Mouse (Mus musculus) CH12.LX (cell line): ENCODE results near the gene Tapbpl. TPM values are rescaled to one million over a fixed set of nuclear protein-coding genes. Genes with fewer than 3 reads are reported as not detected.
"Not testable (repeated sequence)": the region's sequence is repeated elsewhere in the genome, so short reads cannot be mapped to it uniquely, and the experiment has no call there.

Source experiments
- DNase-seq: peaks from one replicate; pipeline ENCODE4 v3.0.0-alpha.2; 2013; ENCODE audit errors: extremely low read depth
- H3K27ac ChIP-seq: 2 replicates; pipeline ENCODE4 v1.5.1; 2012; ENCODE audit warnings: low read depth, mild to moderate bottlenecking, control low read depth, moderate library complexity; ENCODE audit not compliant: insufficient read depth
- H3K27me3 ChIP-seq: replicated peaks from 2 replicates; pipeline ENCODE3; 2012; ENCODE audit warnings: inconsistent platforms
- H3K36me3 ChIP-seq, 2 experiments: replicated peaks in 1 of 2; 2 replicates each; pipeline versions ENCODE3 to v1.6.1; 2012; ENCODE audit warnings: inconsistent platforms in 1 of 2, low read length in 1 of 2, mild to moderate bottlenecking in 1 of 2, mixed read lengths in 1 of 2, moderate library complexity in 1 of 2; ENCODE audit not compliant: control insufficient read depth in 1 of 2, insufficient read depth in 1 of 2
- H3K4me1 ChIP-seq, 2 experiments: 2 replicates each; pipeline ENCODE4 v1.6.1; 2012; ENCODE audit warnings: inconsistent platforms in 1 of 2, moderate library complexity in 1 of 2; ENCODE audit not compliant: insufficient read depth in 2 of 2, control insufficient read depth in 1 of 2
- H3K4me2 ChIP-seq: 2 replicates; pipeline ENCODE4 v1.6.1; 2012; ENCODE audit warnings: low read depth, mild to moderate bottlenecking, control low read depth; ENCODE audit not compliant: poor library complexity, insufficient read depth, severe bottlenecking
- H3K4me3 ChIP-seq, 3 experiments: fragments of 150-350 bp in 1 of 3; sonication (generic) in 1 of 3; replicated peaks in 1 of 3; 2 replicates each; pipeline versions ENCODE3 to v1.5.1; 2011 to 2012; ENCODE audit warnings: low read depth in 2 of 3, low read length in 2 of 3, mild to moderate bottlenecking in 2 of 3, moderate library complexity in 2 of 3, control low read depth in 1 of 3, improper control_type of control experiment in 1 of 3, inconsistent platforms in 1 of 3, mixed read lengths in 1 of 3; ENCODE audit not compliant: poor library complexity in 1 of 3
- H3K79me2 ChIP-seq: replicated peaks from 2 replicates; pipeline ENCODE4 v1.6.1; 2012; ENCODE audit warnings: mild to moderate bottlenecking, moderate library complexity; ENCODE audit not compliant: control insufficient read depth, poor library complexity, insufficient read depth, severe bottlenecking; ENCODE audit errors: extremely low read depth
- H3K9ac ChIP-seq: 2 replicates; pipeline ENCODE4 v1.6.1; 2012; ENCODE audit warnings: low read depth, mild to moderate bottlenecking, control low read depth, moderate library complexity; ENCODE audit not compliant: insufficient read depth
- H3K9me3 ChIP-seq: replicated peaks from 2 replicates; pipeline ENCODE3; 2012; ENCODE audit warnings: low read length, inconsistent platforms, mixed read lengths
- BHLHE40 ChIP-seq: IDR thresholded peaks from 2 replicates; pipeline ENCODE4 v1.6.1; 2011; ENCODE audit warnings: mild to moderate bottlenecking, low read depth, low read length, improper control_type of control experiment
- CTCF ChIP-seq, 2 experiments: IDR thresholded peaks in 1 of 2; conservative IDR thresholded peaks in 1 of 2; 2 replicates each; pipeline ENCODE4 v1.5.1; 2011 to 2012; ENCODE audit warnings: low read depth in 2 of 2, low read length in 2 of 2, improper control_type of control experiment in 1 of 2, inconsistent platforms in 1 of 2, mild to moderate bottlenecking in 1 of 2, moderate library complexity in 1 of 2
- E2F4 ChIP-seq: IDR thresholded peaks from 2 replicates; pipeline ENCODE4 v1.6.1; 2011; ENCODE audit warnings: low read depth, low read length, improper control_type of control experiment; ENCODE audit not compliant: insufficient replicate concordance
- ETS1 ChIP-seq: conservative IDR thresholded peaks from 2 replicates; pipeline ENCODE4 v1.6.1; 2012; ENCODE audit warnings: low read depth, mild to moderate bottlenecking, inconsistent platforms, low read length, improper control_type of control experiment, moderate library complexity
- GABPA ChIP-seq: IDR thresholded peaks from 2 replicates; pipeline ENCODE4 v1.6.1; 2012; ENCODE audit warnings: low read depth, low read length, improper control_type of control experiment, inconsistent platforms; ENCODE audit not compliant: insufficient replicate concordance
- HCFC1 ChIP-seq: IDR thresholded peaks from 2 replicates; pipeline ENCODE4 v1.6.1; 2012; ENCODE audit warnings: low read depth, mild to moderate bottlenecking, inconsistent platforms, low read length, improper control_type of control experiment
- MAFK ChIP-seq: IDR thresholded peaks from 2 replicates; pipeline ENCODE4 v1.6.1; 2011; ENCODE audit warnings: low read length, improper control_type of control experiment; ENCODE audit not compliant: insufficient replicate concordance
- MAZ ChIP-seq: IDR thresholded peaks from 2 replicates; pipeline ENCODE4 v1.6.1; 2012; ENCODE audit warnings: low read depth, mild to moderate bottlenecking, inconsistent platforms, low read length, improper control_type of control experiment, moderate library complexity
- RCOR1 ChIP-seq: conservative IDR thresholded peaks from 2 replicates; pipeline ENCODE4 v1.6.1; 2012; ENCODE audit warnings: low read depth, mild to moderate bottlenecking, inconsistent platforms, low read length, improper control_type of control experiment
- USF2 ChIP-seq: conservative IDR thresholded peaks from 2 replicates; pipeline ENCODE4 v1.6.1; 2011; ENCODE audit warnings: low read depth, low read length, improper control_type of control experiment
- ZMIZ1 ChIP-seq: IDR thresholded peaks from 2 replicates; pipeline ENCODE4 v1.6.1; 2012; ENCODE audit warnings: low read depth, mild to moderate bottlenecking, inconsistent platforms, low read length, improper control_type of control experiment
- dilution Hi-C: fragments of 300-500 bp; cut with MboI; formaldehyde crosslinking; loops from 2 replicates; pipeline ENCODE4 v1.14.3; 2020; ENCODE audit warnings: low sequenced_read_pairs; ENCODE audit not compliant: extremely low pct_unique_long_range_greater_than_20kb, extremely low pct_ligation_motif_present
- in situ Hi-C: fragments of 300-500 bp; cut with MboI; formaldehyde crosslinking; loops from 3 replicates; pipeline ENCODE4 v1.14.3; 2019; ENCODE audit warnings: low sequenced_read_pairs, low pct_ligation_motif_present, low pct_unique_long_range_greater_than_20kb, mixed read lengths
- polyA plus RNA-seq: library from polyadenylated mRNA; unstranded; fragments of >175 nt; gene quantifications from 2 replicates; pipeline ENCODE4 v1.2.1, GENCODE M21; 2012; ENCODE audit warnings: low read depth; ENCODE audit not compliant: insufficient read length
- total RNA-seq, 2 experiments: library from RNA; depleted of rRNA; stranded (reverse); fragments of 300-350 nt in 1 of 2; fragments of >200 nt in 1 of 2; gene quantifications; 2 replicates each; pipeline ENCODE4 v1.2.3; 2012 to 2014

Gene Tapbpl
- total and polyA plus RNA-seq, 3 experiments: 16.7 to 19.4 (median 17.7) TPM

GRCm38 (mm10) chr6:125267469-125267868 is 35.8 kb upstream of the Tapbpl start:
- H3K4me1 ChIP-seq: peaks cover 4 to 12% of the 10 kb centered on the region in 2 experiments; a peak in 3 of 4 replicates

GRCm38 (mm10) chr6:125266600-125266999 is 34.9 kb upstream of the Tapbpl start:
- H3K27ac ChIP-seq, H3K79me2 ChIP-seq, H3K9ac ChIP-seq, dilution Hi-C loops, H3K4me1 ChIP-seq, DNase-seq, H3K4me3 ChIP-seq, H3K36me3 ChIP-seq, in situ Hi-C loops, H3K4me2 ChIP-seq, H3K9me3 ChIP-seq: not testable (repeated sequence)
- 0 out of 4 replicates have a peak, but pooled peaks of 1 of the 2 experiments have one; percentile 14 for TF ChIP-seq CTCF (conservative IDR thresholded peaks at IDR 0.05 in 1 of 2, IDR thresholded peaks at IDR 0.05 in 1 of 2; ENCODE audit: low read depth in 2 of 2, low read length in 2 of 2)
- H3K27me3 ChIP-seq: peaks cover 12% of the 10 kb centered on the region

More at GRCm38 (mm10) chr6:125267469-125267868, 35.8 kb upstream of the Tapbpl start:
- dilution Hi-C loops: no loop called here
- H3K36me3 ChIP-seq: no peaks in the 10 kb centered on the region
- H3K27ac ChIP-seq: no peak overlapping the region
- in situ Hi-C loops: no loop called here
- TF ChIP-seq ETS1: no peak
- TF ChIP-seq MAZ: no peak
- no peak for TF ChIP-seq ZMIZ1
- TF ChIP-seq GABPA: no peak
- TF ChIP-seq, all 38 proteins: peak for 0
- Histone ChIP-seq H3K79me2 (no peaks in the 10 kb centered on the region), H3K9ac (no peak overlapping the region), H3K4me3 (no peak overlapping the region), H3K9me3 (peaks cover 3% of the 10 kb centered on the region), H3K4me2 (no peak overlapping the region), H3K27me3 (peaks cover 12% of the 10 kb centered on the region)
- no peak for DNase-seq

GRCm38 (mm10) chr6:125266091-125266490 is 34.4 kb upstream of the Tapbpl start:
- Histone ChIP-seq H3K9me3 (peaks cover 4% of the 10 kb centered on the region), H3K4me2 (no peak overlapping the region), H3K27ac (no peak overlapping the region), H3K79me2 (no peaks in the 10 kb centered on the region), H3K27me3 (peaks cover 15% of the 10 kb centered on the region), H3K9ac (no peak overlapping the region), H3K36me3 (no peaks in the 10 kb centered on the region), H3K4me1 (peaks cover under 1 to 2% of the 10 kb centered on the region in 2 experiments; a peak in 2 of 4 replicates), H3K4me3 (no peak overlapping the region)
- TF ChIP-seq USF2 (no peak), E2F4 (no peak), BHLHE40 (no peak), RCOR1 (no peak), HCFC1 (no peak), MAFK (no peak)
- dilution Hi-C loops: no loop called here
- no peak for DNase-seq
- in situ Hi-C loops: no loop called here
